Mouse (Mus musculus) CH12.LX (cell line): ENCODE data around the gene Gm20388. TPM values are rescaled to one million over a fixed set of nuclear protein-coding genes. Genes with fewer than 3 reads are reported as not detected.
A peak's percentile ranks its signal among the peaks of the same experiment; 100 is the strongest.

Experiments used
- DNase-seq: peaks from one replicate; pipeline ENCODE4 v3.0.0-alpha.2; 2013; ENCODE audit errors: extremely low read depth
- H3K27ac ChIP-seq: 2 replicates; pipeline ENCODE4 v1.5.1; 2012; ENCODE audit warnings: low read depth, mild to moderate bottlenecking, control low read depth, moderate library complexity; ENCODE audit not compliant: insufficient read depth
- H3K27me3 ChIP-seq: replicated peaks from 2 replicates; pipeline ENCODE3; 2012; ENCODE audit warnings: inconsistent platforms
- H3K36me3 ChIP-seq, 2 experiments: replicated peaks in 1 of 2; 2 replicates each; pipeline versions ENCODE3 to v1.6.1; 2012; ENCODE audit warnings: inconsistent platforms in 1 of 2, low read length in 1 of 2, mild to moderate bottlenecking in 1 of 2, mixed read lengths in 1 of 2, moderate library complexity in 1 of 2; ENCODE audit not compliant: control insufficient read depth in 1 of 2, insufficient read depth in 1 of 2
- H3K4me1 ChIP-seq, 2 experiments: 2 replicates each; pipeline ENCODE4 v1.6.1; 2012; ENCODE audit warnings: inconsistent platforms in 1 of 2, moderate library complexity in 1 of 2; ENCODE audit not compliant: insufficient read depth in 2 of 2, control insufficient read depth in 1 of 2
- H3K4me2 ChIP-seq: 2 replicates; pipeline ENCODE4 v1.6.1; 2012; ENCODE audit warnings: low read depth, mild to moderate bottlenecking, control low read depth; ENCODE audit not compliant: poor library complexity, insufficient read depth, severe bottlenecking
- H3K4me3 ChIP-seq, 3 experiments: fragments of 150-350 bp in 1 of 3; sonication (generic) in 1 of 3; replicated peaks in 1 of 3; 2 replicates each; pipeline versions ENCODE3 to v1.5.1; 2011 to 2012; ENCODE audit warnings: low read depth in 2 of 3, low read length in 2 of 3, mild to moderate bottlenecking in 2 of 3, moderate library complexity in 2 of 3, control low read depth in 1 of 3, improper control_type of control experiment in 1 of 3, inconsistent platforms in 1 of 3, mixed read lengths in 1 of 3; ENCODE audit not compliant: poor library complexity in 1 of 3
- H3K79me2 ChIP-seq: replicated peaks from 2 replicates; pipeline ENCODE4 v1.6.1; 2012; ENCODE audit warnings: mild to moderate bottlenecking, moderate library complexity; ENCODE audit not compliant: control insufficient read depth, poor library complexity, insufficient read depth, severe bottlenecking; ENCODE audit errors: extremely low read depth
- H3K9ac ChIP-seq: 2 replicates; pipeline ENCODE4 v1.6.1; 2012; ENCODE audit warnings: low read depth, mild to moderate bottlenecking, control low read depth, moderate library complexity; ENCODE audit not compliant: insufficient read depth
- H3K9me3 ChIP-seq: replicated peaks from 2 replicates; pipeline ENCODE3; 2012; ENCODE audit warnings: low read length, inconsistent platforms, mixed read lengths
- CHD1 ChIP-seq: IDR thresholded peaks from 2 replicates; pipeline ENCODE4 v1.6.1; 2012; ENCODE audit warnings: low read depth, low read length, improper control_type of control experiment, inconsistent platforms
- CHD2 ChIP-seq: IDR thresholded peaks from 2 replicates; pipeline ENCODE4 v1.6.1; 2011; ENCODE audit warnings: low read length, improper control_type of control experiment
- CTCF ChIP-seq, 2 experiments: IDR thresholded peaks in 1 of 2; conservative IDR thresholded peaks in 1 of 2; 2 replicates each; pipeline ENCODE4 v1.5.1; 2011 to 2012; ENCODE audit warnings: low read depth in 2 of 2, low read length in 2 of 2, improper control_type of control experiment in 1 of 2, inconsistent platforms in 1 of 2, mild to moderate bottlenecking in 1 of 2, moderate library complexity in 1 of 2
- E2F4 ChIP-seq: IDR thresholded peaks from 2 replicates; pipeline ENCODE4 v1.6.1; 2011; ENCODE audit warnings: low read depth, low read length, improper control_type of control experiment; ENCODE audit not compliant: insufficient replicate concordance
- ELF1 ChIP-seq: IDR thresholded peaks from 2 replicates; pipeline ENCODE4 v1.6.1; 2014; ENCODE audit warnings: low read depth, mild to moderate bottlenecking, inconsistent platforms, low read length, improper control_type of control experiment
- ETS1 ChIP-seq: conservative IDR thresholded peaks from 2 replicates; pipeline ENCODE4 v1.6.1; 2012; ENCODE audit warnings: low read depth, mild to moderate bottlenecking, inconsistent platforms, low read length, improper control_type of control experiment, moderate library complexity
- GABPA ChIP-seq: IDR thresholded peaks from 2 replicates; pipeline ENCODE4 v1.6.1; 2012; ENCODE audit warnings: low read depth, low read length, improper control_type of control experiment, inconsistent platforms; ENCODE audit not compliant: insufficient replicate concordance
- HCFC1 ChIP-seq: IDR thresholded peaks from 2 replicates; pipeline ENCODE4 v1.6.1; 2012; ENCODE audit warnings: low read depth, mild to moderate bottlenecking, inconsistent platforms, low read length, improper control_type of control experiment
- JUND ChIP-seq: conservative IDR thresholded peaks from 2 replicates; pipeline ENCODE4 v1.6.1; 2011; ENCODE audit warnings: low read depth, low read length, improper control_type of control experiment
- MAFK ChIP-seq: IDR thresholded peaks from 2 replicates; pipeline ENCODE4 v1.6.1; 2011; ENCODE audit warnings: low read length, improper control_type of control experiment; ENCODE audit not compliant: insufficient replicate concordance
- MAX ChIP-seq: IDR thresholded peaks from 2 replicates; pipeline ENCODE4 v1.6.1; 2011; ENCODE audit warnings: low read length, improper control_type of control experiment
- MAZ ChIP-seq: IDR thresholded peaks from 2 replicates; pipeline ENCODE4 v1.6.1; 2012; ENCODE audit warnings: low read depth, mild to moderate bottlenecking, inconsistent platforms, low read length, improper control_type of control experiment, moderate library complexity
- MYC ChIP-seq: IDR thresholded peaks from 2 replicates; pipeline ENCODE4 v1.6.1; 2011; ENCODE audit warnings: low read depth, mild to moderate bottlenecking, improper control_type of control experiment, low read length
- NELFE ChIP-seq: IDR thresholded peaks from 2 replicates; pipeline ENCODE4 v1.6.1; 2011; ENCODE audit warnings: low read depth, low read length, improper control_type of control experiment
- NRF1 ChIP-seq: IDR thresholded peaks from 2 replicates; pipeline ENCODE4 v1.6.1; 2014; ENCODE audit warnings: low read depth, mild to moderate bottlenecking, inconsistent platforms, low read length, improper control_type of control experiment, moderate library complexity
- PAX5 ChIP-seq: IDR thresholded peaks from 2 replicates; pipeline ENCODE4 v1.6.1; 2012; ENCODE audit warnings: low read length, inconsistent platforms, mixed read lengths
- POLR2A ChIP-seq: IDR thresholded peaks from 2 replicates; pipeline ENCODE4 v1.6.1; 2011; ENCODE audit warnings: low read depth, mild to moderate bottlenecking, improper control_type of control experiment, low read length
- POLR2AphosphoS2 ChIP-seq: IDR thresholded peaks from 2 replicates; pipeline ENCODE4 v1.6.1; 2011; ENCODE audit warnings: low read depth, low read length, improper control_type of control experiment
- RCOR1 ChIP-seq: conservative IDR thresholded peaks from 2 replicates; pipeline ENCODE4 v1.6.1; 2012; ENCODE audit warnings: low read depth, mild to moderate bottlenecking, inconsistent platforms, low read length, improper control_type of control experiment
- SIN3A ChIP-seq: IDR thresholded peaks from 2 replicates; pipeline ENCODE4 v1.6.1; 2012; ENCODE audit warnings: low read length, improper control_type of control experiment, inconsistent platforms
- SMC3 ChIP-seq: IDR thresholded peaks from 2 replicates; pipeline ENCODE4 v1.6.1; 2011; ENCODE audit warnings: low read depth, low read length, improper control_type of control experiment
- TBP ChIP-seq: conservative IDR thresholded peaks from 2 replicates; pipeline ENCODE4 v1.6.1; 2011; ENCODE audit warnings: low read depth, low read length, improper control_type of control experiment
- USF1 ChIP-seq: IDR thresholded peaks from 2 replicates; pipeline ENCODE4 v1.6.1; 2014; ENCODE audit warnings: low read depth, mild to moderate bottlenecking, inconsistent platforms, low read length, improper control_type of control experiment
- USF2 ChIP-seq: conservative IDR thresholded peaks from 2 replicates; pipeline ENCODE4 v1.6.1; 2011; ENCODE audit warnings: low read depth, low read length, improper control_type of control experiment
- ZC3H11A ChIP-seq: IDR thresholded peaks from 2 replicates; pipeline ENCODE4 v1.6.1; 2012; ENCODE audit warnings: low read depth, mild to moderate bottlenecking, inconsistent platforms, low read length, improper control_type of control experiment
- ZKSCAN1 ChIP-seq: IDR thresholded peaks from 2 replicates; pipeline ENCODE4 v1.6.1; 2012; ENCODE audit warnings: low read depth, inconsistent platforms, low read length, improper control_type of control experiment, borderline replicate concordance
- ZMIZ1 ChIP-seq: IDR thresholded peaks from 2 replicates; pipeline ENCODE4 v1.6.1; 2012; ENCODE audit warnings: low read depth, mild to moderate bottlenecking, inconsistent platforms, low read length, improper control_type of control experiment
- ZNF384 ChIP-seq: IDR thresholded peaks from 2 replicates; pipeline ENCODE4 v1.6.1; 2012; ENCODE audit warnings: low read depth, low read length, improper control_type of control experiment, inconsistent platforms
- dilution Hi-C: fragments of 300-500 bp; cut with MboI; formaldehyde crosslinking; loops from 2 replicates; pipeline ENCODE4 v1.14.3; 2020; ENCODE audit warnings: low sequenced_read_pairs; ENCODE audit not compliant: extremely low pct_unique_long_range_greater_than_20kb, extremely low pct_ligation_motif_present
- in situ Hi-C: fragments of 300-500 bp; cut with MboI; formaldehyde crosslinking; loops from 3 replicates; pipeline ENCODE4 v1.14.3; 2019; ENCODE audit warnings: low sequenced_read_pairs, low pct_ligation_motif_present, low pct_unique_long_range_greater_than_20kb, mixed read lengths
- polyA plus RNA-seq: library from polyadenylated mRNA; unstranded; fragments of >175 nt; gene quantifications from 2 replicates; pipeline ENCODE4 v1.2.1, GENCODE M21; 2012; ENCODE audit warnings: low read depth; ENCODE audit not compliant: insufficient read length
- total RNA-seq, 2 experiments: library from RNA; depleted of rRNA; stranded (reverse); fragments of 300-350 nt in 1 of 2; fragments of >200 nt in 1 of 2; gene quantifications; 2 replicates each; pipeline ENCODE4 v1.2.3; 2012 to 2014

Gm20388 gene
- total and polyA plus RNA-seq, 3 experiments, result 14.8 to 26.3 (median 22.2) TPM

GRCm38 (mm10) chr8:123104046-123104767 is 3193.6 kb downstream of the Gm20388 start:
- H3K36me3 ChIP-seq, result peaks cover 27 to 32% of the 10 kb centered on the region in 2 experiments
- no peak overlapping the region for H3K27ac ChIP-seq
- dilution Hi-C loops, result no loop called here
- peak overlapping the region; percentile 97 for H3K9ac ChIP-seq
- H3K4me2 ChIP-seq, result peak overlapping the region; percentile 96
- TF ChIP-seq NELFE (no peak), MYC (0 out of 2 replicates have a peak, but pooled peaks have one; percentile 13), E2F4 (no peak), POLR2AphosphoS2 (no peak; the same call in 1 of the 2 replicates)
- TF ChIP-seq, all 38 proteins: peak for 1
- Histone ChIP-seq H3K4me3 (peak overlapping the region; percentile 90 to 99 (median 97)), H3K9me3 (no peaks in the 10 kb centered on the region), H3K4me1 (peaks cover 3 to 18% of the 10 kb centered on the region in 2 experiments), H3K79me2 (peaks cover 22% of the 10 kb centered on the region), H3K27me3 (peaks cover 4% of the 10 kb centered on the region)
- no peak for DNase-seq
- in situ Hi-C loops, result loop anchor here (10.0 kb wide), 1 partner anchor 199 kb away; no protein-coding TSS in a partner anchor

GRCm38 (mm10) chr8:123105553-123106326 is 3195.1 kb downstream of the Gm20388 start:
- DNase-seq, result peak; percentile 76
- H3K4me3 ChIP-seq, result no peak overlapping the region

More at GRCm38 (mm10) chr8:123105553-123106326, 3195.1 kb downstream of the Gm20388 start:
- Histone ChIP-seq H3K4me1 (peaks cover 3 to 15% of the 10 kb centered on the region in 2 experiments), H3K27ac (no peak overlapping the region), H3K36me3 (peaks cover 27 to 32% of the 10 kb centered on the region in 2 experiments), H3K4me2 (no peak overlapping the region), H3K79me2 (peaks cover 22% of the 10 kb centered on the region), H3K9ac (no peak overlapping the region), H3K27me3 (peaks cover 6% of the 10 kb centered on the region), H3K9me3 (no peaks in the 10 kb centered on the region)
- TF ChIP-seq CHD1, result no peak
- TF ChIP-seq HCFC1, result no peak; the same call in 1 of the 2 replicates
- 0 out of 2 replicates have a peak, but pooled peaks have one; percentile 21 for TF ChIP-seq NELFE
- TF ChIP-seq USF1, result no peak
- no peak for TF ChIP-seq ZKSCAN1
- TF ChIP-seq GABPA, result no peak
- no peak for TF ChIP-seq MAX
- TF ChIP-seq CTCF (conservative IDR thresholded peaks at IDR 0.05 in 1 of 2, IDR thresholded peaks at IDR 0.05 in 1 of 2; ENCODE audit: low read depth in 2 of 2, low read length in 2 of 2), result peak in 1 of 2 experiments; percentile 63; a peak in 2 of 4 replicates
- no peak for TF ChIP-seq MAFK
- TF ChIP-seq POLR2AphosphoS2, result peak; percentile 100
- TF ChIP-seq JUND, result no peak
- no peak; the same call in 1 of the 2 replicates for TF ChIP-seq USF2
- TF ChIP-seq ZNF384, result peak; percentile 92
- no peak for TF ChIP-seq ZC3H11A
- no peak for TF ChIP-seq PAX5
- 0 out of 2 replicates have a peak, but pooled peaks have one; percentile 22 for TF ChIP-seq MYC
- TF ChIP-seq POLR2A, result peak; percentile 74
- no peak for TF ChIP-seq TBP
- TF ChIP-seq SMC3, result no peak; the same call in 1 of the 2 replicates
- peak; percentile 86 for TF ChIP-seq ZMIZ1
- no peak for TF ChIP-seq MAZ
- TF ChIP-seq CHD2, result peak; percentile 91
- no peak for TF ChIP-seq NRF1
- no peak; the same call in 1 of the 2 replicates for TF ChIP-seq RCOR1
- TF ChIP-seq ETS1, result no peak
- no peak for TF ChIP-seq ELF1
- TF ChIP-seq SIN3A, result peak; percentile 55; the same call in 1 of the 2 replicates
- in situ Hi-C loops (loop anchor here (10.0 kb wide), 1 partner anchor 201 kb away; no protein-coding TSS in a partner anchor), dilution Hi-C loops (no loop called here)
